Mouse (Mus musculus) gastrocnemius, postnatal 36 days (tissue): ENCODE results near the gene Lrrtm3. TPM values are rescaled to one million over a fixed set of nuclear protein-coding genes. Genes with fewer than 3 reads are reported as not detected.
A peak's percentile ranks its signal among the peaks of the same experiment; 100 is the strongest.

Experiments used
- DNase-seq, 2 experiments: peaks; one replicate each; pipeline ENCODE4 v3.0.0; 2022
- intact Hi-C: fragments of 180-260 bp; cut with DNase I; formaldehyde crosslinking; loops from one replicate; pipeline ENCODE4 v1.15.1; 2025
- total RNA-seq, 2 experiments: library from RNA; stranded (reverse); gene quantifications; 2 replicates each; pipeline ENCODE4 v1.2.3; 2021

Lrrtm3 gene
- total RNA-seq, 2 experiments from 2014 or later: 0.15 to 0.54 TPM

GRCm38 (mm10) chr10:63927334-63927733 is 162.7 kb downstream of the Lrrtm3 start, which contains the start of gene Gm10118:
TSS of gene Gm10118 (minus strand) at chr10:63927434.
- DNase-seq: no peak
- intact Hi-C loops: no loop called here

DNA sequence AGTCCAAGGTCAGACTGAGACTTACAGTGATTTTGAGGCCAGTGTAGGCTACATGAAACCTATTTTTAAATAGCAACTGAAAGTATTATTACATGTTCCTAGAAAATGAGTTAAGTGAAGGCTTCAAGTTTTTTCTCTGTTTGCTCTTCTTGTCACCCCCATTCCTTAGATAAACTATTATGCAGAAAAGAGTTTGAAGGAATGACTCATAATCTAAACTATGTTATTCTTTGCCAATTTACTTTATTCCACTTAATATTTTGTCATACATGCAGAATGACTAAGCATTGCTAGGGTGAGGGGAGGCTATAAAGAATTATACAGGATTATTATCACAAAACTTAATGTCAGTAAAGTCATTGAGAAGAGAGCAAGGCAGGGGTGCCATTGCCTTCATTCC is 181.2 kb downstream of the Lrrtm3 start:
- intact Hi-C loops: no loop called here
- DNase-seq: no peak

DNA sequence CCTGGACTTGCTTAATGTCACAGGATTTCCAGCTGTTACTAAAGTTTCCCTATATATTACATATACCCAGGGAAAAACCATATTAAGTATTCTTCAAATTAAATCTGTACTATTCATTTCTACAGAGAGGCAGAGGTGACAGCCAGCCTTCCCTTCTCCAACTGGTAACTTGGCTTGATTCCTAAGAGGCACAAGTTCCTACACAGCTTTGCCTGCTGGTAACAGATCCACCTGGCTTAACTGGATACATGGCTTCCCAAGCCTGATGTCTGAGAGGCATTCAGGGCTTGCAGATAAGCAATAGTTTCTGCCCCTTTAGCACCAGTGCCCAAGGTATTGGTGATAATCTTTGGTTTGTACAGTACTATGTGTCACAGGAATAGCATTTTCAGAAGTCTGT is 190.2 kb downstream of the Lrrtm3 start:
- DNase-seq: no peak
- intact Hi-C loops: no loop called here

DNA sequence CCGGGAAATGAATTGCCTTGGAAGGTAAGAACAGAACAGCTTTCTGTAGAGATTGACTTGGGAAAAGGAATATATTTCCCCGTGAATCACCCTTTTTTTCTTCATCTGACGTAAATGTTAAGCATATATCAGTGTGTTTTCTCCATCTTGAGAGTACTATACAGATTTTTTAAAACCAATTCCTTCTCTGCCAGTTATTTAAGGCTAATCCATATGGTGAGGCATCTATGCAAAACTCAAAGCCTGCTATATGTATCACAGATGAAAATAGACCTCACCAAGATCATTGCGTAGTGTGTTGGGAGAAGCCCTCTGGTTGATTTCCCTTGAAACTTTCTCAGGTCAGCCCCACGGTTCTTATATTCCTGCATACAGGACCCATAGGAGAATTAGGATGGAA is 195.5 kb downstream of the Lrrtm3 start:
- intact Hi-C loops: no loop called here
- no peak for DNase-seq

DNA sequence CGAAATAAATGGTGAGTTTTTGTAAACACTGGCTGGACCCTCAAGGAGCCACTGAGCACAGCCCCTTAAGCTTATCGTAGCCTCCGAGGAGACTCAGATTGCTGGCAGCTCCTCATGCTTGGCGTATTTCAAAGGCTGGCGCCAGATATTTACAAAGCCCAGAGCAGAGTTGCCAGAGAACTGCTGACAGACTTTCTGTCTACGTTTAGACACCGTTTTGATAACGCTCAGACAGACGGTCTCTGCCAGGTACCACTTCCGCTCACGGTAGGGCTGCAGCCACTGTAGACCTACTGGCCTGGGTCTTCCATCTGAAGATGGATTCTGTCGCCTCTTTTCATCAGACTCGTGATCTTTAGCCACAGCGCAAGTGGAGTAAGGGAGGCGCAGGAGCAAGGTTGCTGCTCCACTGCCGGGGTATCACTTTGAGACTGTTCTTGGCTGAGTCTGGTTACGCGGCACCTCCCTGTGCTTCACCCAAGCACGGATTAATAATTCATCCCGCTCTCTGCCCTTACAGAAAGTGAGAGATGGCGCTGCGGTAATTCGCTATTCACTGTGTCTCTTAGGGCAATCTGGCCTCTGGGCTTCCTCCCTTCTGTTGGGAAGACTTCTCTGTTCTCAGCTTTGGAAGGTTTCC is 203.5 kb downstream of the Lrrtm3 start:
- no peak for DNase-seq
- intact Hi-C loops: no loop called here

DNA sequence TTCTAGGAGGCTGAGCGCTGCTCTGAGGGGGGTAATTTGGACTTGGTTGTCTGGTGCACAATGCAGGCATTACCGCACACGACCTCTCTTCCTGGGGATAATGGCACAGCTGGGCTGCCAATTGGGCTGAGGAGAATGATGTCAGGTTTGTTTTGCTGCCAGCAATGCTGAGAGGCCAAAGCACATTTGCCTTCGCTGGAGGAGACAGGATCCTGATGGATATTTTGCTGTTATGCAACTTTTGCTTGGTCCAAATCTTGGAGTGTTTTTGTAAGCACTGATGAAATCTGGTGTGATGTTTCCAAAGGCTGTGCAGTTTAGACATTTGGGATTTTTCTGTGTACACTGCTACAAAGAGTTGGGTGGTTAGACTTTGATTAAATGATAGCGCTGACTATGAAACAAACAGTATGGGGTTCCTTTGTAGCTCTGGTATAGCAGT is 209.6 kb downstream of the Lrrtm3 start:
- intact Hi-C loops: no loop called here
- DNase-seq: peak; percentile 13 to 23

Other genes starting within 250 kb of the Lrrtm3 start
- gene Gm10118, start 162.8 kb downstream of the Lrrtm3 start, total RNA-seq: not detected